Comparison of ENCODE assay signal across 9 mouse cellular contexts in genomic region chr5:150195514-150196210, GRCm38 (mm10).
DNase-seq lines count a peak whose midpoint lies in the region; ATAC-seq lines count a peak whose summit lies in the region.
"Had no signal": no experiment of that assay in that cellular context is flagged by ENCODE, and none has a peak within 500 bp of the region (broad histone marks: within the 10 kb centered on the region; RNA-seq: fewer than 3 reads in every experiment).

No protein-coding gene starts in this region.

- H3K27me3 ChIP-seq in forebrain, embryonic 11.5 days (ENCODE audit: control insufficient read depth, insufficient read depth, low read length): no peaks in the 10 kb centered on the region
- no peaks in the 10 kb centered on the region for H3K27me3 ChIP-seq in heart, embryonic 15.5 days
- no peaks in the 10 kb centered on the region; the same call in 1 of the 2 replicates for H3K27me3 ChIP-seq in liver, embryonic 12.5 days (replicated peaks)
- no peaks in the 10 kb centered on the region for H3K27me3 ChIP-seq in stomach, embryonic 16.5 days (ENCODE audit: control insufficient read depth, insufficient read depth, low read length)

- peak; percentile 58 for DNase-seq in CD4-positive, CD25-positive, alpha-beta regulatory T cell, adult 2 months (ENCODE audit: low read depth, low spot score)
- DNase-seq in c-Kit-positive CD71-positive TER-119-positive erythroid progenitor cells, embryonic 14.5 days (ENCODE audit: low spot score): peak; percentile 25
- DNase-seq in forebrain, embryonic 11.5 days (ENCODE audit: low spot score): peak; percentile 68
- DNase-seq in kidney, postnatal 10 days: peak; percentile 90
- peak; percentile 15 to 17 for DNase-seq in natural killer cell, adult 2 months (ENCODE audit: low spot score in 2 of 2)

- H3K27ac ChIP-seq in forebrain, embryonic 11.5 days (ENCODE audit: low read depth, low read length): no peak overlapping the region
- H3K27ac ChIP-seq in heart, embryonic 15.5 days: peak overlapping the region; percentile 88
- 0 out of 2 replicates have a peak overlapping the region, but pooled peaks have one; percentile 37 for H3K27ac ChIP-seq in liver, embryonic 12.5 days
- H3K27ac ChIP-seq in stomach, embryonic 16.5 days (ENCODE audit: low read length): peak overlapping the region; percentile 83

- H3K36me3 ChIP-seq in forebrain, embryonic 11.5 days (ENCODE audit: control insufficient read depth, insufficient read depth, low read length): no peaks in the 10 kb centered on the region
- H3K36me3 ChIP-seq in heart, embryonic 15.5 days: no peaks in the 10 kb centered on the region
- no peaks in the 10 kb centered on the region for H3K36me3 ChIP-seq in liver, embryonic 12.5 days
- no peaks in the 10 kb centered on the region for H3K36me3 ChIP-seq in stomach, embryonic 16.5 days (ENCODE audit: control insufficient read depth, insufficient read depth, low read length)
- H3K36me3 ChIP-seq: G1E had no signal

- no peaks in the 10 kb centered on the region for H3K9me3 ChIP-seq in forebrain, embryonic 11.5 days (ENCODE audit: control insufficient read depth, low read length)
- no peaks in the 10 kb centered on the region for H3K9me3 ChIP-seq in heart, embryonic 15.5 days (replicated peaks)
- no peaks in the 10 kb centered on the region for H3K9me3 ChIP-seq in liver, embryonic 12.5 days (replicated peaks)
- no peaks in the 10 kb centered on the region; the same call in 1 of the 2 replicates for H3K9me3 ChIP-seq in stomach, embryonic 16.5 days (replicated peaks; ENCODE audit: control insufficient read depth, low read length)

- H3K4me2 ChIP-seq in forebrain, embryonic 11.5 days (ENCODE audit: low read depth, low read length, severe bottlenecking): peak overlapping the region; percentile 64
- H3K4me2 ChIP-seq in heart, embryonic 15.5 days: peak overlapping the region; percentile 57
- peak overlapping the region; percentile 74 for H3K4me2 ChIP-seq in liver, embryonic 12.5 days
- peak overlapping the region; percentile 83 for H3K4me2 ChIP-seq in stomach, embryonic 16.5 days (ENCODE audit: low read depth, low read length)

- peak overlapping the region; percentile 24 for H3K4me3 ChIP-seq in forebrain, embryonic 11.5 days (ENCODE audit: low read depth, low read length)
- peak overlapping the region; percentile 53 for H3K4me3 ChIP-seq in heart, embryonic 15.5 days
- H3K4me3 ChIP-seq in liver, embryonic 12.5 days: peak overlapping the region; percentile 56
- peak overlapping the region; percentile 56 for H3K4me3 ChIP-seq in stomach, embryonic 16.5 days (replicated peaks; ENCODE audit: low read length)

- no peaks in the 10 kb centered on the region; the same call in 1 of the 2 replicates for H3K4me1 ChIP-seq in forebrain, embryonic 11.5 days (replicated peaks; ENCODE audit: control insufficient read depth, insufficient read depth, low read length)
- peaks cover 9% of the 10 kb centered on the region for H3K4me1 ChIP-seq in heart, embryonic 15.5 days (replicated peaks)
- H3K4me1 ChIP-seq in liver, embryonic 12.5 days: peaks cover 14% of the 10 kb centered on the region
- peaks cover 10% of the 10 kb centered on the region for H3K4me1 ChIP-seq in stomach, embryonic 16.5 days (ENCODE audit: control insufficient read depth, insufficient read depth, low read length)

- ATAC-seq in forebrain, embryonic 11.5 days (replicated peaks; ENCODE audit: low FRiP score): peak; percentile 77
- ATAC-seq in heart, embryonic 15.5 days (replicated peaks; ENCODE audit: insufficient number of reproducible peaks, insufficient read depth, low FRiP score, low read depth): peak; percentile 84
- ATAC-seq in liver, embryonic 12.5 days: peak; percentile 68
- ATAC-seq in stomach, embryonic 16.5 days (ENCODE audit: insufficient read depth, low FRiP score): peak; percentile 87; the same call in 1 of the 2 replicates

- 8% methylated on average over 22 of the region's 22 CpGs for WGBS in forebrain, embryonic 11.5 days
- 4% methylated on average over 22 of the region's 22 CpGs for WGBS in heart, embryonic 15.5 days
- WGBS in liver, embryonic 12.5 days (ENCODE audit: insufficient replicate concordance): 3% methylated on average over 22 of the region's 22 CpGs
- WGBS in stomach, embryonic 16.5 days: 3% methylated on average over 22 of the region's 22 CpGs

- H3K9ac ChIP-seq in forebrain, embryonic 11.5 days (ENCODE audit: low read length): peak overlapping the region; percentile 37; the same call in 1 of the 2 replicates
- H3K9ac ChIP-seq in heart, embryonic 15.5 days: peak overlapping the region; percentile 1; the same call in 1 of the 2 replicates
- H3K9ac ChIP-seq in liver, embryonic 12.5 days: peak overlapping the region; percentile 31; the same call in 1 of the 2 replicates
- H3K9ac ChIP-seq in stomach, embryonic 16.5 days (ENCODE audit: low read length): peak overlapping the region; percentile 53

Comparison
In these comparisons a context has a peak if more than half of its experiments do, and no peak if none do; other contexts are left out.
1. DNase-seq: peak in every context shown above with its lines; median percentile 90 in kidney, postnatal 10 days; 68 in forebrain, embryonic 11.5 days; 58 in CD4-positive, CD25-positive, alpha-beta regulatory T cell, adult 2 months; 25 in c-Kit-positive CD71-positive TER-119-positive erythroid progenitor cells, embryonic 14.5 days; 16 in natural killer cell, adult 2 months.
2. H3K9ac ChIP-seq: peak in every context shown above with its lines; median percentile 53 in stomach, embryonic 16.5 days; 37 in forebrain, embryonic 11.5 days; 31 in liver, embryonic 12.5 days; 1 in heart, embryonic 15.5 days.